Mouse (Mus musculus) hematopoietic stem cell, adult 5-6 weeks (primary cell): ENCODE measurements around the gene Chrnb1. TPM values are rescaled to one million over a fixed set of nuclear protein-coding genes. Genes with fewer than 3 reads are reported as not detected.

Experiments
- ATAC-seq, 2 experiments: fragments of 125-278 bp in 1 of 2; replicated peaks in 1 of 2; 2 replicates each; pipeline ENCODE4 v1.8.0; 2016 to 2017; ENCODE audit warnings: inconsistent platforms in 2 of 2, mild to moderate bottlenecking in 2 of 2, moderate number of reproducible peaks in 2 of 2, low read depth in 1 of 2, moderate TSS enrichment in 1 of 2; ENCODE audit not compliant: low FRiP score in 2 of 2, poor library complexity in 2 of 2, severe bottlenecking in 2 of 2, insufficient read depth in 1 of 2, low TSS enrichment in 1 of 2
- total RNA-seq: library from RNA; stranded (forward); fragments of 172-1452, 232-1000 nt; gene quantifications from 2 replicates; pipeline ENCODE4 v1.2.3, GENCODE M21; 2017

Gene Chrnb1
- 11.4 and 21.2 TPM in 2 replicates for total RNA-seq

- peak; percentile 94 to 97 for ATAC-seq
Observed at GRCm38 (mm10) chr11:69795168-69795982, at the start of gene Chrnb1. Chrnb1 (minus strand) TSS chr11:69795943.

GRCm38 (mm10) chr11:69838714-69839104 lies 43.0 kb upstream of the Chrnb1 start:
- ATAC-seq = no peak

- ATAC-seq = peak; percentile 88 to 89
Observed at GRCm38 (mm10) chr11:69837952-69838713, 42.4 kb upstream of the Chrnb1 start, which contains the start of gene Tmem256. Tmem256 (plus strand) TSS chr11:69838514.

GRCm38 (mm10) chr11:69837604-69837951 lies 41.8 kb upstream of the Chrnb1 start, which contains the start of gene Nlgn2:
Nlgn2 (minus strand) TSS chr11:69837784.
- ATAC-seq = peak; percentile 2 to 19; a peak in 1 of 4 replicates

- no peak for ATAC-seq
Observed at GRCm38 (mm10) chr11:69836703-69837576, 41.2 kb upstream of the Chrnb1 start.

- ATAC-seq = no peak
Observed at GRCm38 (mm10) chr11:69835966-69836335, 40.2 kb upstream of the Chrnb1 start.

GRCm38 (mm10) chr11:69835326-69835965 lies 39.7 kb upstream of the Chrnb1 start:
- no peak for ATAC-seq

- peak in 1 of 2 experiments; percentile 26; a peak in 2 of 4 replicates for ATAC-seq
Observed at GRCm38 (mm10) chr11:69834001-69834549, 38.3 kb upstream of the Chrnb1 start.

- no peak for ATAC-seq
Observed at GRCm38 (mm10) chr11:69833554-69833953, 37.8 kb upstream of the Chrnb1 start.

- no peak for ATAC-seq
Observed at GRCm38 (mm10) chr11:69828832-69829231, 33.1 kb upstream of the Chrnb1 start.

GRCm38 (mm10) chr11:69823456-69823855 lies 27.7 kb upstream of the Chrnb1 start:
- ATAC-seq = no peak

GRCm38 (mm10) chr11:69822080-69822479 lies 26.3 kb upstream of the Chrnb1 start, which contains the start of gene Spem1:
Spem1 (minus strand) TSS chr11:69822180.
- ATAC-seq = no peak

GRCm38 (mm10) chr11:69818871-69819270 lies 23.1 kb upstream of the Chrnb1 start:
- ATAC-seq = no peak

GRCm38 (mm10) chr11:69818365-69818764 lies 22.6 kb upstream of the Chrnb1 start, which contains the start of gene Spem2:
Spem2 (minus strand) TSS chr11:69818465.
- ATAC-seq = no peak

GRCm38 (mm10) chr11:69816520-69816919 lies 20.8 kb upstream of the Chrnb1 start:
- ATAC-seq = no peak

GRCm38 (mm10) chr11:69815155-69815554 lies 19.4 kb upstream of the Chrnb1 start, which contains the start of gene Gm39566:
Gm39566 (minus strand) TSS chr11:69815298.
- no peak for ATAC-seq

- ATAC-seq = no peak
Observed at GRCm38 (mm10) chr11:69810280-69810679, 14.5 kb upstream of the Chrnb1 start.
